Mouse (Mus musculus): Measurements from ENCODE around the gene Tnrc6b. TPM values are rescaled to one million over a fixed set of nuclear protein-coding genes. Genes with fewer than 3 reads are reported as not detected.

The Tnrc6b gene
- polyA plus RNA-seq, 1 experiment from 2014 or later: 24.9 TPM

DNA sequence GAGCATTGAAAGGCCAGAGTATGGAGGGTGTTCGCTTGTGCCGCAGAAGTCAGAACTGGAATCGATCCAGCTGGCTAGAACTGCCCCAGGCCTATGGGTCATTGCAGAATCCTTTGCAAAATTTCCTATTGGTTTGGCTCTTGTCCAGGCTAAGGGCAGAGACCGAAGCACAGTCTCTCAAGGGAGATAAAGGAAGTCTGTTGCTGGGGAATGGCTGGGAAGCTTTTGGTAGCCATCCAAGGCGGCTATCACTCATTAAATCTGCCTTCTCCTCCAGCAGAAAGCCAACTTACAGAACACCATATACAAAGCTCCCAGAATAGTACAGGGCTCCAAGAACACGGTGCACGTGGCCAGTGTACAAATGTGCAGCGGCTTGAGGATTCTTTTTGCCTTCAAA lies 4.0 kb upstream of the Tnrc6b start:
- no peak for DNase-seq (ENCODE audit: low spot score)
- no peak overlapping the region for H3K9ac ChIP-seq (ENCODE audit: low read depth, low read length)

DNA sequence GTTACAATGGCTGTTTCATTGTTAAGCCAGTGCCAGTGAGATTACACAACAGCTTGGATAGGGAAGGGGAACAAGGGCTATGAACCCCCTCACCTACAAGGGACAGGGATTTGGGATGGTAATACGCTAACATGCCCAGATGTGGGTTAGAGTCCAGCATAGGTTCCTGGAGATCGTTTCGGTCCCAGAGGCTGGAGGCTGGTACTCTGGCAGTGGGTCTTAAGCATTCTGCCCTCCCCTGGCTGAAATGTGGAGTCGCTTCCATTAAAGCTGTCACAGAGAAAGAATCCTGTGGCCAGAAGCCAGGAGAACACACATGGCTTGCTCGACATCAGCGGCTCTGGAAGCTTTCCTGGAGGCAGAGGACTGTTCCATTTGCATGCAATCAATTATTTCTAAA lies 1.5 kb upstream of the Tnrc6b start:
- WGBS: 66% methylated on average over 6 of the region's 6 CpGs
- DNase-seq (ENCODE audit: low spot score): no peak
- H3K4me2 ChIP-seq (replicated peaks; ENCODE audit: low read depth, low read length): no peak overlapping the region
- H3K9ac ChIP-seq (ENCODE audit: low read depth, low read length): no peak overlapping the region
- no peaks in the 10 kb centered on the region for H3K36me3 ChIP-seq (ENCODE audit: control insufficient read depth, insufficient read depth, low read length)
- no peak for ATAC-seq (ENCODE audit: low FRiP score)
- no peak overlapping the region for H3K4me3 ChIP-seq (ENCODE audit: low read depth, low read length)
- H3K4me1 ChIP-seq (replicated peaks; ENCODE audit: control insufficient read depth, insufficient read depth, low read length): peaks cover 3% of the 10 kb centered on the region; the same call in 1 of the 2 replicates
- H3K27ac ChIP-seq (ENCODE audit: low read depth, low read length): no peak overlapping the region
- no peaks in the 10 kb centered on the region for H3K27me3 ChIP-seq (ENCODE audit: control insufficient read depth, insufficient read depth, low read length)
- no peaks in the 10 kb centered on the region for H3K9me3 ChIP-seq (ENCODE audit: control insufficient read depth, low read length)

More for the DNA sequence above, 4.0 kb upstream of the Tnrc6b start:
- peaks cover 3% of the 10 kb centered on the region; the same call in 1 of the 2 replicates for H3K4me1 ChIP-seq (replicated peaks; ENCODE audit: control insufficient read depth, insufficient read depth, low read length)
- H3K27ac ChIP-seq (ENCODE audit: low read depth, low read length): no peak overlapping the region
- no peak for ATAC-seq (ENCODE audit: low FRiP score)
- WGBS: 79% methylated on average over 8 of the region's 8 CpGs
- no peaks in the 10 kb centered on the region for H3K9me3 ChIP-seq (ENCODE audit: control insufficient read depth, low read length)
- no peaks in the 10 kb centered on the region for H3K36me3 ChIP-seq (ENCODE audit: control insufficient read depth, insufficient read depth, low read length)
- no peaks in the 10 kb centered on the region for H3K27me3 ChIP-seq (ENCODE audit: control insufficient read depth, insufficient read depth, low read length)
- H3K4me2 ChIP-seq (replicated peaks; ENCODE audit: low read depth, low read length): no peak overlapping the region
- H3K4me3 ChIP-seq (ENCODE audit: low read depth, low read length): no peak overlapping the region

DNA sequence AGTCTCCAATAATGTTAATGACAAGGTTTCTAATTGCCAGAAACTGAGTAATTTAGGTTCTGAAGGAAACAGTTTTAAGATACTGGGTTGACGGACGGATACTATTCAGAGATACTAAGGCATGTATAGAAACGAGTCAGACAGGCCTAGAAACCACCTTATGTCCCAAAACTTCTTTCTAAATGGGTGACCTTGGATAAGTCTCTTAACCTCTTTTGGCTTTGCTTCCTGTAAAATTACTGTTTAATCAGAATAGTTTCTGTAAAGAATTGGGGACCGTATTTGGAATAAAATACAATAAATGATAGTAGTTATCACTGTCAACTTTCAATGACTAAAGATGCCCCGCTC lies 881 bp upstream of the Tnrc6b start:
- 19% methylated on average over 5 of the region's 5 CpGs for WGBS
- 0 out of 2 replicates have a peak overlapping the region, but pooled peaks have one; percentile 84 for H3K27ac ChIP-seq (ENCODE audit: low read depth, low read length)
- ATAC-seq (ENCODE audit: low FRiP score): no peak

DNA sequence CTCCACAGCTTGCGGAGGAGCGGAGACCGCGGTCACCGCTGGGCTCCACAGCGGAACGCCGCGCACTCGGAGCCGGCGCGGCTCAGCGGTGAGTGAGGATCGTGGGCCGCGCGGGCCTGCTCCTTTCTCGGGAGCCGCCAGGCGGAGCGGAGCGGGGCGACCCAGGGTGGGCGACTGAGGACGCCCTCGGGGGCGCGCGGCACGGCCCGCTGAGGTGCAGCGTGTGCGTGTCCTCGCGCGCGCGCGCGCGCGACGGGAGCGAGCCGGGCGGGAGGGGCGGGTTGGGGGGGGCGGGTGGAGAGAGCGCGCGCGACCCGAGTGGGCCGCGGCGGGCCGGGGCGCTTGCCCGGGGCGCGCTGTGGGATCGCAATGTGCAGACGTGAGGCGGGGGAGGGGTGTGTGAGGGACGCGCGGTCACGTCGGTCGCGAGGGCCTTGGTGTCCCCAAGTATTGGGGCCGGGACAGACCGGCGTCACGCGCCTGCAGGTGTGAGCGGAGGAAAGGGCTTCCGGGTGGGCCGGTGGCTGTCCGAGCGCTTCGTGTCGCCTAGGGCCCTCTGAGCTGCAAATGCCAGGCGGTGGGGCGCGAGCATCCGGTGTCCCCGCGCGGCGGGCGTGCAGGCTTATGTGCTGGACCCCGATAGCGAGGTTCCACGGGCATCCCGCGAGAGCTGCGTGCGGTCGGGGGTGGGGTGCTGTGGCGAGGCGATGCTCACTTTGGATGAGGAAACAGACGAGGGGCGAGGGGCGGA lies 463 bp downstream of the Tnrc6b start:
- WGBS: under 1% methylated on average over 73 of the region's 106 CpGs
- H3K36me3 ChIP-seq (ENCODE audit: control insufficient read depth, insufficient read depth, low read length): no peaks in the 10 kb centered on the region
- H3K4me3 ChIP-seq (ENCODE audit: low read depth, low read length): peak overlapping the region; percentile 98
- H3K4me2 ChIP-seq (replicated peaks; ENCODE audit: low read depth, low read length): peak overlapping the region; percentile 96
- DNase-seq (ENCODE audit: low spot score) (peak; percentile 62), ATAC-seq (ENCODE audit: low FRiP score) (peak; percentile 70)
- H3K27me3 ChIP-seq (ENCODE audit: control insufficient read depth, insufficient read depth, low read length): no peaks in the 10 kb centered on the region
- H3K27ac ChIP-seq (ENCODE audit: low read depth, low read length): peak overlapping the region; percentile 75
- peaks cover 1% of the 10 kb centered on the region; the same call in 1 of the 2 replicates for H3K4me1 ChIP-seq (replicated peaks; ENCODE audit: control insufficient read depth, insufficient read depth, low read length)
- peak overlapping the region; percentile 73 for H3K9ac ChIP-seq (ENCODE audit: low read depth, low read length)
- no peaks in the 10 kb centered on the region for H3K9me3 ChIP-seq (ENCODE audit: control insufficient read depth, low read length)

More for the DNA sequence above, 881 bp upstream of the Tnrc6b start:
- DNase-seq (ENCODE audit: low spot score): no peak
- Histone ChIP-seq H3K4me2 (replicated peaks; ENCODE audit: low read depth, low read length) (peak overlapping the region; percentile 96), H3K4me3 (ENCODE audit: low read depth, low read length) (peak overlapping the region; percentile 98; the same call in 1 of the 2 replicates), H3K9me3 (ENCODE audit: control insufficient read depth, low read length) (no peaks in the 10 kb centered on the region), H3K36me3 (ENCODE audit: control insufficient read depth, insufficient read depth, low read length) (no peaks in the 10 kb centered on the region), H3K9ac (ENCODE audit: low read depth, low read length) (no peak overlapping the region; the same call in 1 of the 2 replicates), H3K4me1 (replicated peaks; ENCODE audit: control insufficient read depth, insufficient read depth, low read length) (peaks cover 3% of the 10 kb centered on the region; the same call in 1 of the 2 replicates), H3K27me3 (ENCODE audit: control insufficient read depth, insufficient read depth, low read length) (no peaks in the 10 kb centered on the region)

DNA sequence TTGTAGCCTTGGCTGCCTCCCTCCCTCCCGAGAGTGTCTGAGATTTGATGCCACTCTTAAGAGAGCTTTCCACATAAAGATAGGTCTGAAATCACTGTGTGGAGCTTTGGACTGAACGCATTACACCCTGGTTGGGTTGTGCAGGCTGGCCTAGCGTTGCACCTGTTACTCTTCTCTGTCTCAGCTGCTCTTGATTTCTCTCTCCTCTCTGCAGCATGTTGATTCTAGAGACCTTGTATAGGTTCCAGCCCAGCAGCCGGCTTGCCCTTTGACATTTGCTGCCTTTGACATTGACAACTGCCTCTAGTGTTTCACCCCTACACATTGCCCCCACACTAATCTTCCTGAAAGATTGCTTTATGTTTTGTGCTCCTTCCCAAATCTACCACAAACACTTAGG lies 3.2 kb downstream of the Tnrc6b start:
- Histone ChIP-seq H3K27ac (ENCODE audit: low read depth, low read length) (no peak overlapping the region), H3K4me1 (replicated peaks; ENCODE audit: control insufficient read depth, insufficient read depth, low read length) (no peaks in the 10 kb centered on the region), H3K9ac (ENCODE audit: low read depth, low read length) (no peak overlapping the region), H3K9me3 (ENCODE audit: control insufficient read depth, low read length) (no peaks in the 10 kb centered on the region), H3K4me2 (replicated peaks; ENCODE audit: low read depth, low read length) (no peak overlapping the region), H3K36me3 (ENCODE audit: control insufficient read depth, insufficient read depth, low read length) (no peaks in the 10 kb centered on the region), H3K27me3 (ENCODE audit: control insufficient read depth, insufficient read depth, low read length) (no peaks in the 10 kb centered on the region), H3K4me3 (ENCODE audit: low read depth, low read length) (no peak overlapping the region)
- 73% methylated on average over 4 of the region's 4 CpGs for WGBS
- ATAC-seq (ENCODE audit: low FRiP score) (no peak), DNase-seq (ENCODE audit: low spot score) (no peak)

DNA sequence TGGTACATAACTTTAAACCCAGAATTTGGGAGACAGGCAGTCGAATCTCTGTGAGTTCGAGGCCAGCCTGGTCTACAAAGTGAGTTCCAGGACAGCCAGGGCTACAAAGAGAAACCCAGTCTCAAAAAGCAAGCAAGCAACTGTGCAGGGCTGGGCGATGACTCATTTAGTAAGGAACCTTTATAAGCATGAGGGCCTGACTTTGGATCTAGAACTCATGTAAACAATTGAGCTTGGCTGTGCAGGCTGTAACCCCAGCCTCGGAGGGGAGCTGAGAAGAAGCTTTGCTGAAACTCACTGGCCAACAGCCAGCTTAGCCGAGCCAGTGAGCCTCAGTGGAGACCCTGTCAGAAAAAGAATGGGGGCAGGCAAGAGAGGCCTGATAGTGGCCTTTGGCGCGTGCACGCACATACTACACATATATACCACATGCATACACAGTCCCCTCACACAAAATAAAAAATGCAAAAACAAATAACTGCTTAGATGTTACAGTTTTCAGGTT lies 5.6 kb downstream of the Tnrc6b start:
- Histone ChIP-seq H3K27me3 (ENCODE audit: control insufficient read depth, insufficient read depth, low read length) (no peaks in the 10 kb centered on the region), H3K9ac (ENCODE audit: low read depth, low read length) (no peak overlapping the region), H3K4me1 (replicated peaks; ENCODE audit: control insufficient read depth, insufficient read depth, low read length) (no peaks in the 10 kb centered on the region), H3K4me3 (ENCODE audit: low read depth, low read length) (no peak overlapping the region), H3K27ac (ENCODE audit: low read depth, low read length) (no peak overlapping the region), H3K9me3 (ENCODE audit: control insufficient read depth, low read length) (no peaks in the 10 kb centered on the region), H3K4me2 (replicated peaks; ENCODE audit: low read depth, low read length) (no peak overlapping the region), H3K36me3 (ENCODE audit: control insufficient read depth, insufficient read depth, low read length) (no peaks in the 10 kb centered on the region)
- DNase-seq (ENCODE audit: low spot score): no peak
- no peak for ATAC-seq (ENCODE audit: low FRiP score)
- WGBS: 89% methylated on average over 8 of the region's 8 CpGs

- H3K4me1 ChIP-seq (replicated peaks; ENCODE audit: control insufficient read depth, insufficient read depth, low read length): no peaks in the 10 kb centered on the region
- no peak for ATAC-seq (ENCODE audit: low FRiP score)
- WGBS: 66% methylated on average over 1 of the region's 1 CpGs
These were observed 6.3 kb downstream of the Tnrc6b start for GRCm38 (mm10) chr15:80717431-80717830.

DNA sequence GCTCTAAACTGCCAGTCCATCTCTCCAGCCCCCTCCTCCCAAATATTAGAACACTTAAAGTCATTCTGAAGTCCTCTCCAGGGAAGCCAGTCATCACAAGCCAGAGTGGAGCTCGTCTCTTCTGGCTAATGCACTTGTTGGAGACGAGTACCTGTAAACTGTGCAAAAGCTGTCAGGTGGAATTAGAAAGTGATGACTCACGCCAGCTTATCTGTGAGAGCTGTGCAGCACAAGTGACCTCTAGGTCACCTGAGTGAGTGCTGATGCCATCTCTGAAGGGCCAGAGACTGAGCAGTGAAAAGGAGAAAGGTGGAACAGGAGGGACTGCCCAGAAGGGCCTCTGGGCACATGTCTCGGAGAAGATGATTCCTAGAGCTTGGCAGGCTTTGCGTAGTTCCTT lies 9.1 kb downstream of the Tnrc6b start:
- Histone ChIP-seq H3K36me3 (ENCODE audit: control insufficient read depth, insufficient read depth, low read length) (no peaks in the 10 kb centered on the region), H3K9me3 (ENCODE audit: control insufficient read depth, low read length) (no peaks in the 10 kb centered on the region), H3K4me2 (replicated peaks; ENCODE audit: low read depth, low read length) (no peak overlapping the region), H3K9ac (ENCODE audit: low read depth, low read length) (no peak overlapping the region), H3K27me3 (ENCODE audit: control insufficient read depth, insufficient read depth, low read length) (no peaks in the 10 kb centered on the region), H3K4me3 (ENCODE audit: low read depth, low read length) (no peak overlapping the region), H3K27ac (ENCODE audit: low read depth, low read length) (no peak overlapping the region), H3K4me1 (replicated peaks; ENCODE audit: control insufficient read depth, insufficient read depth, low read length) (no peaks in the 10 kb centered on the region)
- no peak for DNase-seq (ENCODE audit: low spot score)
- WGBS: 86% methylated on average over 5 of the region's 5 CpGs
- no peak for ATAC-seq (ENCODE audit: low FRiP score)

More at GRCm38 (mm10) chr15:80717431-80717830, 6.3 kb downstream of the Tnrc6b start:
- no peaks in the 10 kb centered on the region for H3K9me3 ChIP-seq (ENCODE audit: control insufficient read depth, low read length)
- no peak for DNase-seq (ENCODE audit: low spot score)
- H3K27me3 ChIP-seq (ENCODE audit: control insufficient read depth, insufficient read depth, low read length): no peaks in the 10 kb centered on the region
- no peak overlapping the region for H3K27ac ChIP-seq (ENCODE audit: low read depth, low read length)
- no peaks in the 10 kb centered on the region for H3K36me3 ChIP-seq (ENCODE audit: control insufficient read depth, insufficient read depth, low read length)
- no peak overlapping the region for H3K9ac ChIP-seq (ENCODE audit: low read depth, low read length)
- no peak overlapping the region for H3K4me3 ChIP-seq (ENCODE audit: low read depth, low read length)
- no peak overlapping the region for H3K4me2 ChIP-seq (replicated peaks; ENCODE audit: low read depth, low read length)

DNA sequence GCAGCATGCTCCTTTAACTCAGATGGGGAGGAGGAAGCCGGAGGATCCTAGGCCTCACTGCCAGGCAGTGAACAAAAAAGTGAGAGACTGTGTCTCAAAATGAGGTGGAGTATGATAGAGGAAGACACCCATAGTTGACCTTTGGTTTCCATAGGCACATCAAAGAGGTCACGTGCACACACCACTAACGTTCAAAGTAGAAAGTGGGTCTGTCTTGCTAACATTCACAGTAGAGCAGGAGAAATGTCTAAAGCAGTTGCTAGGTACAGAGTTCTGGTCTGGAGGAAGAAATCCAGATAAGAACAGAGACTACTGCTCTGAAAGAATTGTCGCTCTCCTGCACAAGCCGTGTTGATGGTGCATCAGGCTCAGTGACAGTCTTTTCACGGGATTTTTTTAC lies 10.7 kb downstream of the Tnrc6b start:
- Histone ChIP-seq H3K27me3 (ENCODE audit: control insufficient read depth, insufficient read depth, low read length) (no peaks in the 10 kb centered on the region), H3K9ac (ENCODE audit: low read depth, low read length) (no peak overlapping the region), H3K4me3 (ENCODE audit: low read depth, low read length) (no peak overlapping the region), H3K4me2 (replicated peaks; ENCODE audit: low read depth, low read length) (no peak overlapping the region), H3K36me3 (ENCODE audit: control insufficient read depth, insufficient read depth, low read length) (no peaks in the 10 kb centered on the region), H3K4me1 (replicated peaks; ENCODE audit: control insufficient read depth, insufficient read depth, low read length) (no peaks in the 10 kb centered on the region), H3K9me3 (ENCODE audit: control insufficient read depth, low read length) (no peaks in the 10 kb centered on the region), H3K27ac (ENCODE audit: low read depth, low read length) (no peak overlapping the region)
- ATAC-seq (ENCODE audit: low FRiP score) (no peak), DNase-seq (ENCODE audit: low spot score) (no peak)
- 90% methylated on average over 6 of the region's 6 CpGs for WGBS

All from hindbrain, embryonic 11.5 days (tissue).